Mouse (Mus musculus): ENCODE measurements at regions not wholly inside any gene's neighbourhood (a gene's known extent, or its start where the extent isn't known, plus 50 kb on each side); places are given as distances from the start of the nearest gene placed in this dataset.

DNA sequence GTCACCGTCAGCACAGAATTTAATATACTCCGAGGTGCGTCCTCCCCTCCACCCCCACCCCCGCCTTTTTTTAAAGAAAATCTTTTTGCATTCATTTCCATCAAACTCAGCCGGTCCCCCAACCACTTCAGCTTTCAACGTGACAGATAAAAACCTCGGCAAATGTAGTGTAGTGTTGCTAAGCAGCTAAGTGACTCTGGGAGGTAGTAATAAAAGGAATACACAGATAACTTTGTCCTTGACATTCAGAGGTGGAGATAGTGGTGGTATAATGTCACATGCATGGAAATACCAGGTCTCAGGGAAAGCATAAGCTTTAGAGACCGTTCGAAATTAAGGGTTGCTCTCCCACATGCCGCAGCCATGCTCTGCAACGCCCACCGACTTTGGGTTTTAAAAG is 320.7 kb downstream of the Pdcd6ip start:
- TF ChIP-seq CTCF (IDR thresholded peaks at IDR 0.05; ENCODE audit: borderline replicate concordance, insufficient read depth, low read depth, low read length), result no peak
- TF ChIP-seq POLR2A (IDR thresholded peaks at IDR 0.05; ENCODE audit: borderline replicate concordance, insufficient read depth, low read length), result no peak
